Mouse (Mus musculus) kidney, adult 9 months (tissue): ENCODE data around the gene Ltn1.
A peak's percentile ranks its signal among the peaks of the same experiment; 100 is the strongest.

ENCODE experiments used
- DNase-seq: peaks from one replicate; pipeline ENCODE4 v3.0.0; 2022

Ltn1 gene

DNA sequence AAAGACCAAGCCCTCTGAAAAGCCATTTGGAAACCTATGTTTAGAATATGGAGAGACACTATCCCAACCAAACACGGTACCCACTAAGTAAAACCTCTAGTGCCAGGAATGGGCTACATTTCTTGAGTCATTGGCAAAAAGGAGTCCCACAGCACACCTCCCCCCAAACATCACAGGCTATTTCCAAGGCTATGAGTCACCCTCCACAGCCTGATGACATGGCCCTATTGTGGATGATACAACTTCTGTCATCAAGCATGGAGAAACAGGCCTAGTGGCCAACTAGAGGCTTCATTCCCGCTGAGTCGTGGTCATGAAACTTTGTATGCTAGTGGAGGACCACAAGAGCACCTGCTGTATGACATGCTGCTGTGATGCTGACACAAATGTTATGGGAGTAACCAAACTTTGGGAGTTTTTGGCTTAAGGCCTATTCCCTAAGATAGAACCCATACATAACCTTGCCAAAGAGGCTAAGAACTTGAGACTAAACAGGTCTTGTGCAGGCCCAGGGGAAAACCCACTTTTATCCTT, 44.9 kb downstream of the Ltn1 start:
- DNase-seq = no peak

DNA sequence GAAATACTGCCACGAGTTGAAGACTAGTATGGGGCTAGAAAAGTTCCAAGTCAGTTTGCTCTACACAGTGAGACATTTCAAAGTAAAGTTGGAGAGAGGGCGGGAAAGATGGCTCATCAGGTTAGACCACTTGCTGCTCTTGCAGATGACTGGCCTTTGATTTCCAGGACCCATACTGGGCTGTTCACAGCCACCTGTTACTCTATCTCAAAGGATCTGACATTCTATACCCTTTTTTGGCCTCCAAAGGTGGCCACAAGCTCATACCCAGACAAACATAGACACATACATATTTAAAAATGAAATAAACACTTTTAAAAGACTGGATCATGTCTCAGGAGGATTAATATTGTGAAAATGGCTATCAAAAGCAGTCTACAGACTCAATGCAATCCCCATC, 48.0 kb downstream of the Ltn1 start:
- no peak for DNase-seq

DNA sequence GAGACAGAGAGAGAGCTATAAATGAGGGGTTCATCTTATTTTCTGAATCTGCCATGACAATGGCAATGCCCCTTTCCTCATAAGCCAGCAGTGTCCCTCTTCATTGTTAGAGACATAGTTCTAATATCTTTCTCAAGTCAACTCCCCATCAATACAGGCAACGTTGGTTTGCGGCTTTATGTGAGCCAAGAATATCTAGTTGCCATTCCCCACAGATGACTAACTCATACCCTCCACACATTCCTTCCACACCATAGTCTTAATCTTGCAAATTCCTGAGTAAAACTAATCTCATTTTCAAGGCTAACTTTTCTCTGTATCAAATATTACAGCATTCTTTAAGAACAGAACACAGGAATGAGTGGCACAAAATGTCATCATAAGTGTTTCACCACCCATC, 49.4 kb downstream of the Ltn1 start:
- DNase-seq = no peak

DNA sequence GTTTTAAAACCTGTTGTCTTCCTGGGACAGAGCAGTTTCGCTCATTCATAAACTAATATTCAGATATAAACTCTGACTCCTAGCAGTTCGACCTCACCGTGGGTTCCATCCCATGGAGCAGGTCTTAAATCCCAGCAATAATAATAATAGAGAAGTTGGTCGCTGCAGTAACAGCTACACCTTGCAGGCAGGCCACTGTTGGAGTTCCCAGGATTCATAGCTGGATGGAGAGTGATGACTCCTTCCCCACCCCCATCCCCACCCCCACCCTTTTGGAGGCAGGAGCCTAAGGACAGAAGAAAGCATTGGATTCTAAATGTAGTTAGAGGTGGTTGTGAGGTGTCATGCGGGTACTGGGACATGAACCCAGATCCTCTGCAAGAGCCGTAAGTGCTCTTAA, 66.0 kb downstream of the Ltn1 start:
- no peak for DNase-seq

DNA sequence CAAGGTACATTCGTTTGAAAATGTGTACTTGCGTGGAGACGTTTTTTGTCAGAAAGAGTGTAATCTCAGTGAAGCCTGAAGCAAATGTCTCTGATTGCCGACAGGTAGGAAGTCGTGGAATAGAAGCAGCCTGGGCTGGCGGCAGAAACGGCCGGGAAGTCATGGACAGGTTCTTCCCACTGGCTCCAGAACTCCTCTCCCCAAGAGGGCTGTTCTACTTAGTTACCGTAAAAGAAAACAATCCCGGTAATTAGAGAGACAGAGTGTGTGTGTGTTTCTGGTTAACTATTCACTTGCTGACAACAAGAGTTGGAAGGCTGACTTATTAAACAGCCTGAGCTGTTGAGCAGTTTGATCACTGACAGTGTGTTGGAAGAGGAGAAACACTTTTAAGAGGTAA, 66.4 kb downstream of the Ltn1 start:
- DNase-seq = peak; percentile 86

DNA sequence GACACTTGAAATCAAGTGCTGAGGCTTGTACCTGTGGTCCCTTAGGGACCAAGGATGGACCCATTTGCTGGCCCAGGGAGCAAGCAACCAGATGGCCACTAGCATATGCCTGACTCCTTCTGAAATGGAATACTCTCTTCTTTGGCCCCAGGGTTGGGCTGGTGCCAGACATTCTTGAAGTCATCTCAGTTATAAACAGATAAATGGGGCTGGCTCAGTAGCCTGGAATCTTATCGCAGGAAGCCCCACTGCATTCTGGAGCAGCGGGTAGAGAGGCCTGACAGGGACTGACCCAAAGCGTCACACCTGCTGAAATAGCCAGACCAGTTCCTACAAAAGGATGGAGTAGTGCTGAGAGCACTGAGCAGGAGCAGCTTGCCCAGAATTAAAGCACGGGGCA, 68.2 kb downstream of the Ltn1 start:
- peak; percentile 41 for DNase-seq

DNA sequence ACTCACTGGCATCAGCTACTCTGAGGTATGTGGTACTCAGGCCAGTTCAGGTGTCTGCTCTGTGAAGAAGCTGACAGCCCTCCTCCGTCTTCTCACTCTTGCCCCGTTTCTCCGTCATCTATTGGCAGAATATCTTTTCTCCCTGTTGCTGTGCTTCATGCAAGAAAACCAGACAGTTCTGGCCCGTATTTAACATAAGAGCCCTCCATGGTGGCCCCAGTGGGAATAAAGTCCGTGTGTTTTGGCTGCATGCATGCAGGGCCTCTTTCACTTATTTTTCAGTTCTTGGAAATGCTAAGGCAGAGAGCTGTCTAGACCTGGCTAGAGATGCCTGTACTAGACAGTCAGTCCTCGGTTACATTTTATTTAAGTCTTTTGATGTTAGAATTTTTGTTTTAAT, 72.3 kb downstream of the Ltn1 start:
- DNase-seq = no peak

DNA sequence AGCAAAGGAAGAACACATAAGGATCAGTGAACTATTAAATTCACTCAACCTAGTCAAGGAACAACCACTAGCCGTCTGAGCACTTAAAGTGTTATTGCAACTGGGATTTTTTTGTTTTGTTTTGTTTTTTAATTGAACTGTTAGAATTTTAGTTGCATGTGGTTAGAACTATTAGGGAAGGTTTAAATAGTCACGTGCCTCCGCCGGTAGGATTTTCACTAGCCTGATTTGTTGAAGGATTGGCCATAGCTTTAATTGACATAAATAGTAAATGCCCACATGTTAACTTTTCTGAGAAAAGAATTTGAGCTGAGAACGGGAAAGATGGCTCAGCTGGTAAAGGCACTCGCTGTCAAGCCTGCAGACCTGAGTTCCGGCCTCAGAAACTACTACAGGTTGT, 77.7 kb downstream of the Ltn1 start:
- DNase-seq = no peak

DNA sequence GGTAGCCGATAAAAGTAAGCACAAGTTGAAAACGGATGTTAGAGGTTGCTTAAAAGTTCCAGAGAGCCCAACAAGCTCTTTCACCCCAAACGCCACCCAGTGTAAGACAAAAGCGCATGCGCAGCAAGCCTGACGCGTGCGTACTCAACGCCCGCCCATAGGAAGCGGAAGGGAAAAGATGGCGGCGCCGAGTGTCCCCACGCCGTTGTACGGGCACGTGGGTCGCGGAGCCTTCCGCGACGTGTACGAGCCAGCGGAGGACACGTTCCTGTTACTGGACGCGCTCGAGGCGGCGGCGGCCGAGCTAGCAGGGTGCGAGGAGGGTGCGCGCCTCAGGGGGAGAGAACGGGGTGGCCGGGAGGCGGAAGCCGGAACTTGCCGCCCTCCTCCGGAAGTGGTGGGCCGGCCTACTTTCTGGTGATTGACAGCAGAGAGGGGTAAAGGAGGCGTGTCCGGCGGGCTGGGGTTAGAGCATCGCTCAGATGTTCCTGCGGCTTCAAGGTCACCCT, 78.3 kb downstream of the Ltn1 start, which contains the start of gene N6amt1:
TSS of gene N6amt1 (plus strand) at position 111 of the 509 bp plus-strand sequence.
- DNase-seq = peak; percentile 96

DNA sequence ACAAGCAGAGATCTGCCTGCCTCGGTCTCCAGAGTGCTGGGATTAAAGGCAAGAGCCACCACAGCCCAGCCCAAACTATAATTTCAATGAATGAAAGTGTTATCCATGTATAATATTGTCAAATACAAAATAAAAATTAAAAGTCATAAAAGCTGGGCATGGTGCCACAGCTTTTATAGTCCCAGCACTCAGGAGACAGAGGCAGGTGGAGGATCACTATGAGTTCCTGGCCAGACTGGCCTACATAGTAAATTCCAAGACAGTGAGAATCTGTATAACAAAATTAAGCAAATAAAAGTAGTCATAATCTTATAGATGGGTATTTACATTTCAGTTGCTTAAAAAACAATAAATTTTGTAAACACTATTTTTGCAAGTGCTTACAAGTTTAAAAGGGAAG, 78.8 kb downstream of the Ltn1 start:
- peak; percentile 25 for DNase-seq

DNA sequence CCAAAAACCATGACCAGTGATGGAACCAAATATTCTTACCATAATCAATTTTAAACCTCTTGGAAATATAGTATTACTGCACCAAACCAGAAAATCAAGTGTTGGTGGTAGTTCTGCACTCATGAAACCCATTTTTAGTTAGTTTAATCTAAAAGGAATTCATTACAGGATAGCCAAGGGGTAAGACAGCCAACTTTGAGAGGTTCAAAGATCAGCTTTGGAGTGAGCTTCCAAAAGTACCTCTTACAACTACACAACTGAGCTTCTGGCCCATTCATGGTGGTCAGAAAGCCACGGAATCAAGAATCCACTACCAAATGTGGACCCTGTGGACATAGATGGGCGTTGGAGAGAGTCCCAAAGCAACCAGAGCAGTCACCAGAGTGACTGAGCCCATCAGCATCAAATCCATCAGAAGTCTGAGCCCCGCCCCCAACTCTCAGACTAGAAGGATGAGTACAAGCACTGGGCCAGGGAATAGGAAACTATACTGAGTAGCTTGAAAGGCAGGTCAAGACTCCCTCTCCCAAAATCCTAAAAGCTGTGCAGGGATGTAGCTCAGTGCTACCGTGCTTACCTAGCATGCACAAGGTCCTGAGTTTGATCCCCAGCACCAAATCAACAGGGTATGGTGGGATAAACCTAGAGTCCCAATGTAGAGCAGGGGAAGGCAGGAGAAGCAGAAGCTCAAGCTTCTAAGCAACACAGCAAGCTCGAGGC, 80.9 kb downstream of the Ltn1 start:
- peak; percentile 57 for DNase-seq

DNA sequence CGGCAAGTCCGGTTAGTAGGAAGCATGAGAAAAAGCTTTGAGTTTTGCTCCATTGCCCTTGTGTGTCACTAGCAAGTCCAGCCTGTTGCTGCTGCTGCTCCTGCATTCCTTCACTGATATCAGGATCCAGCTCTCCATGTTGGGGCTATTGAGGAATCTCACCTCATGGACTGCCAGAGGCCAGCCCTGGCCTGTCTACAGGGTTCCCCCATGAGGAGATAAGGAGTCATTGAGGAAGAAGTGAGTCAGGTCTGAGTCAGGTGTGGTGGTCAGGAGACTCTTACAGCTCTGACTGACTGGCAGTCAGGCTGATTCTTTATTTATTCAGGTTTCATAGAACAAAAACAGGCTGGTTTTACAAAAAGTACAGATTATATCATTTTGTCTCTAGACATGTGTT, 84.3 kb downstream of the Ltn1 start:
- no peak for DNase-seq

DNA sequence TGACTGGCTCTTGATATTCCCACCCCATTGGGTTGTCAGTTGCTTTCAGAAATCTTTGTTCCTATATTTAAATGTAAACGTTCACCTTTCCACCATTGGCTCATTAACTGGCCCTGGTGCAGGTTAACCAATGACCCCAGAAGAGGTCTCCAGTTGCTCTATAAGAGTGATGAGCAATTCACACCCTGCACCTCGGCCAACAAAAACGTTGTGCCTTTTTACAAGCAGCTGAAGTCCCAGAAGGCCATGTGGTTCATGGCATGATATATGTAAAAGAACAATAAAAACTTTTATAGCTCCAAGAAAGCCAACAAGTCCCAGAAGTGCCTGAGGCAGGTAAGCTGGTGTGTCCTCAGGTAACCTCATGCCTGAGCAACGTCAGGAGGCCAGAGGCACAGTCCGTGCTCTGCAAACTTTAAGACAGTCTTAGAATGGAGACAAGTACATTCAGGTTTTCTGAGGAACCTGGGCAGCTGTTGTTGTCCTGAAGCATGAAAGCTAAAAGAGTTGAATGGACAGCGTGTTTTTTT, 91.3 kb downstream of the Ltn1 start:
- DNase-seq = no peak

DNA sequence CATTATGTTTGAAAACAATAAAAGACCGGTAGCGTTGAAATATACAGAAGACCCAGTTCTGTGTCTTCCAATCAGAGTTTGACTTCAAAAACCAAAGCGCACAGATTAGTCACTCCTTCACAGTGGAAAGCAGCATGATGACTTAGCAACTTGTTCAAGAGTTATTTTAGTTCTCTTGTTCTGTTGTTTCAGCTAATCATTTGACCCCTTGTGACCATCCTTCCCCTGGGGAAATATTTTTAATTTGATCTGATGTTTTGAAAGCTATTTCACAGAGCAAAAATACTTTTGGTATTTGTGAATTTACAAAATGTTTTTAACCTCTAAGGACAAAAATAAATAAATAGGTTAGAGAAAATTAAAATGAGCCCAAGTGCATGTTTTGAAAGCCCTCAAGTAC, 97.7 kb downstream of the Ltn1 start:
- DNase-seq = peak; percentile 42

DNA sequence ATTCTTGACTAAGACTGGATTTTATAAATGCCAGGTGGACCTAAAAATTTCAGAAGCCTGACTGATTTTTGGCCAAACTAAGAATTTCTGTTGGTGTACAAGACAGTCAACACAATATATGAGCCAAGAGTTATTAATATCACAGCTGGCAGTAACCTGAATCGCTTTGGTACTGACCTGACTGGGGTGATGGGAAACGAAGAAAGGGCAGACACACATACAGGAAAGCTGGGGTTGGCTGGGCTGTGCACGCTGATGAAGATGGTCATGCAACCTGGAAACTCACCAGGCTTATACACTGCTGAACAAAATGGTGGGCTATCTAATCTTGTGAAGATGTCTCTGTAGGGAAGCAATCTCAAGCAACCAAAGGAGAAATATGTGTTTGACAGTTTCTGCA, 102.4 kb downstream of the Ltn1 start:
- no peak for DNase-seq
